Mouse (Mus musculus) lung, postnatal 0 days (tissue): ENCODE measurements around the gene Gse1.

Source experiments
- CTCF ChIP-seq: IDR thresholded peaks from 2 replicates; pipeline ENCODE4 v1.5.1; 2016; ENCODE audit warnings: antibody characterized with exemption, mild to moderate bottlenecking
- EP300 ChIP-seq: IDR thresholded peaks from 2 replicates; pipeline ENCODE4 v1.6.1; 2016; ENCODE audit warnings: antibody characterized with exemption, mild to moderate bottlenecking, control low read depth

DNA sequence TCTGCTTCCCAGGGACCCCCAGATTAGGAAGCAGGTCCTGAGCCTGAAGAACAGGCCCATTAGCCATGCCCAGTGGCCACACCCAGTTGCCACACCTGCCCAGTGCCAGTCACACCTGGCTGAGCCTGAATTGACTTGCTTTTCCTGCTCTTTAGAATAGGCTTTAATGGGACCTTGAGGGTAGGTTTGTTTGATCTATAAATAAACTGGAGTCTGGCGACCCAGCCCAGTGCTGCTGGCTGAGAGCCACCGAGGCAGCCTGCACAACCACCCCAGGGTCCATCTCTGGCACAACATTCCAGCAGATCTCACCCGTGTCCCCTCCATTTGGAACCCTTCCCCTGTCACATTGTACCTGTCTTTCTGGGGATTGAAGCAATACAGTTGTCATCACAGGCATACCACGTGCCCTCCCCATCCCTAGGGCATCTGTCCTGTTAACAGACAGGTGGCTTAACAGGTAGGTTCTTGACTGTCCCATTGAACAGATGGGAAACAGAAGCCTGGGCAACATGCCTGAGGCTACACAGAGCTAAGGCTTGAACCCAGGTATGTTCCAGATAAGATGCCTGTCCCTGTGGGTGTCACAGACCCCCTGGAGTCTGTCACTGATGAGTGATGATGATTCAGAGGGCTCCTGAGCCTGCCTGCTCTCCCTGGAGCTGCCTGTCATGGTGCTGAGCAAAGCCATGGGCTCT is 214.2 kb downstream of the Gse1 start:
- TF ChIP-seq CTCF = no peak
- TF ChIP-seq EP300 = no peak
